Mouse (Mus musculus) embryonic fibroblast, embryonic 13.5 days (primary cell): ENCODE data around the gene Msi2.

ENCODE experiments used
- CTCF ChIP-seq: IDR thresholded peaks from 2 replicates; pipeline ENCODE4 v1.5.1; 2011; ENCODE audit warnings: mild to moderate bottlenecking, control low read depth, low read length, moderate library complexity, borderline replicate concordance; ENCODE audit not compliant: insufficient read depth
- POLR2A ChIP-seq: IDR thresholded peaks from 2 replicates; pipeline ENCODE4 v1.6.1; 2011; ENCODE audit warnings: low read depth, mild to moderate bottlenecking, control low read depth, low read length, moderate library complexity

DNA sequence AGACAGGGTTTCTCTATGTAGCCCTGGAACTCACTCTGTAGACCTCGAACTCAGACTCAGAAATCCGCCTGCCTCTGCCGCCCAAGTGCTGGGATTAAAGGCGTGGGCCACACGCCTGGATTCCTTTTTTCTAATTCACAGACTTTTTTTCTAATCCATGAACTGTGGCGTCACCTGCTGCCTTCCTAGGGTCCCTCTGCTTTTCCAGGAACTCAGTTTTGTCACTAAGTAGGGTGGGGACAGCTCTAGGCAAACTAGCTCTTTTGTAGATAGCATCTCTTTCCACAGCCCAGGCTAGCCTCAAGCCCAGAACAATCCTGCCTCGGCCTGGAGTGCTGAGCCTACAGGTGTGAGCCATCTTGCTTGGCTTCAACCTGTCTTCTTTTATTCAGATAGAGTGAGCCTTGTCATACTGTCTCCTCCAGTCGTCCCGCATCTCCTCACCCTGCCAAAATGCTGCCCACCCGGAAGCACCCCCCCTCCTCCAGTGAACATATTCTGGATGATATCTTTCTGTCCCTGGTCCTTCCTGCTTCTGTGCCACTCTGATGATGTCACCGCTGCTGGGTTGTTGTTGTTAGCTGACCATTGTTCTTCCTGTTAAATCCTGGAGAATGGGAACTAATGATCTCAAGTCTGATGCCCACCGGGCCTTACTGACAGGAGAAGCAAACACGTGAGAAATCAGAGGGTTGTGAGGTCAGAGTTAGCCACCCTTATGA, 21.4 kb upstream of the Msi2 start:
- no peak for TF ChIP-seq POLR2A
- no peak for TF ChIP-seq CTCF
